Mouse (Mus musculus): ENCODE data around the gene Hist1h2ba. TPM values are rescaled to one million over a fixed set of nuclear protein-coding genes. Genes with fewer than 3 reads are reported as not detected.

The Hist1h2ba gene
- total RNA-seq, 4 experiments from 2014 or later: not detected

DNA sequence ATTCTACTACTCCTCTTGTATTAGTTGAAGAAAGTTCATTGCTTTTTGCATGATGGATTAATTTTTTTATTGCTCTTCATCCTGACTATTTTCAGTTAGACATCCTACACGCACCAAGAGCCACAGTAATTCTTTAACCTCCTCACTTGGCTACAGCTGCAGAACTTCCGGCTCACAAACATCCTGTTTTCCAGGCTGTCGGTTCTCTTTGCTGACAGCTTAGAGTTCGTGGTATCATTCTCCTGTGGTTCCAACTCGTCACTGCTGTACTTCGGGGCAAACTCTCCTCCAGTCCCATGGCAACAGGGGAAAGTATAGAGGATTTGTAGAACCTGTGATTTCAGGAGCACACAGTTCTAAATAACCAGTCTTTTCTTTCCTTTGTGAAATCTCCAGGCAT, 35.7 kb downstream of the Hist1h2ba start:
- no peak for DNase-seq

- DNase-seq: no peak
Measured at GRCm38 (mm10) chr13:23893269-23893593, 40.7 kb downstream of the Hist1h2ba start.

- no peak for DNase-seq
Measured at GRCm38 (mm10) chr13:23892592-23893268, 41.2 kb downstream of the Hist1h2ba start.

- DNase-seq: no peak
Measured at GRCm38 (mm10) chr13:23889011-23889605, 44.8 kb downstream of the Hist1h2ba start.

DNA sequence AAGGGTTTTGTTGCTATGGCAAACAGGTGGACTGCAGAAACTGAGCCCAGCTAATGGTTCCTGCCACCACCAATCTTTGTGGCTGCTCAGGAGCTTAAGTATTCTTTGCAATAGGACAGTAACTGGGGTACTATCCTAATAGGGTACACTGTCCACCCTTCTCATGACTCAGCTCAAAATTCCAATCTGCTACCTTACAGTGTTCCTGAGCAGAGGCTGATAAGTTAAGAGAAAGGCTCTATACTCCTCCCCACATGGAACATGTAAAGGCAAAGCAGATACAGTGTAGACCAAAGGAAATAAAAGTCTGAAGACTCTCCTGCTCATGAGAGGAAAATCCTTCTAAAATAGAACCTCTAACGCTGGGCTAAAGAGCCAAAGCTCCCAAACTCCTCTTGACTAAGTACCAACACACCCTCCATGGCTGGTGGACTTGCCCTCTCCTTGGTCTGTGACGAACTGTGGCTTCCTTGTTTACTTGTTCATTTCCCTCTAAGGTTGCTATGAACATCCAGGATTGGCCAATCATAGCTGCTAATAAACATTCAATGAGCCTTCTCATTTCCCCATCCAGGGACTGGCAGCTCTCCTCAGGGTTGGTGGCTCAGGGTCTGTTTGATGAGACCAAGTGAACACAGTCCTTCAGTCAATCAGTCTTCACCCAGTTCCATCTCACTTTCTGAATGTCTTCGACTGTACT, 46.8 kb downstream of the Hist1h2ba start:
- DNase-seq: no peak

DNA sequence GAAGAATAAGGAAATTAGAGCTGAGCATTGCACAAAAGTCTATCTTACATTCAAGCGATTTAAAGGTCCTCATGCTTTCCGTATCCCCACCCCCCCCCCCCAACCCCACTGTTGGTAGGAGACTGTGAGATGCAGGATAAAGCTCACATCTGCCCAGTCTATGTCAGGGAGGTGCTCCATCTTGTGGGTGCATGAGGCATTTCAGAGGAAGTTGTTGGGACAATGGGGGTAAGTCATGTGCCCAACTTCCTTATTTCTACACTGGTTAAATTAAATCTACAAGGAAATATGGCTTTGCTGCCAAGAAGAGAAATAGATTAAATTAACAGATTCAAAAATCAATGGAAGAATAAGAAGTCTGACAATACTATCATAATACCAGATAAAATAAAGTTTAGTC, 48.4 kb downstream of the Hist1h2ba start:
- no peak for DNase-seq

Small RNA genes lying within 50 kb of the gene (microRNA-seq; reads per million reads assigned to microRNA genes)
- 0 reads per million in 2 experiments for gene Gm44344

Other genes starting within 250 kb of the Hist1h2ba start
- gene Hist1h2bc, start 250.0 kb downstream of the Hist1h2ba start, total RNA-seq (2022): 100 to 1,000 TPM; 105 to 176 (median 135) TPM
- under 1 TPM in 1 of 4 experiments, not detected in 3; 0.26 TPM for gene Hist1h1t, start 238.3 kb downstream of the Hist1h2ba start, total RNA-seq (2022)
- 10 to 100 TPM; 71.9 to 93.9 (median 88.6) TPM for gene Hist1h4c, start 235.7 kb downstream of the Hist1h2ba start, total RNA-seq (2022)
- gene Hfe, start 223.3 kb downstream of the Hist1h2ba start, total RNA-seq (2022): 10 to 100 TPM; 27.4 to 41.7 (median 33.5) TPM
- gene Hist1h1c, start 195.3 kb downstream of the Hist1h2ba start, total RNA-seq (2022): 100 to 1,000 TPM; 212 to 290 (median 255) TPM
- gene Hist1h3c, start 188.6 kb downstream of the Hist1h2ba start, total RNA-seq (2022): 10 to 100 TPM in 1 of 4 experiments, 1 to 10 TPM in 3; 4.3 to 10.9 (median 7.4) TPM
- 10 to 100 TPM; 14.8 to 24.3 (median 20.0) TPM for gene Hist1h2bb, start 187.4 kb downstream of the Hist1h2ba start, total RNA-seq (2022)
- 10 to 100 TPM; 24.0 to 37.5 (median 29.3) TPM for gene Hist1h2ab, start 183.0 kb downstream of the Hist1h2ba start, total RNA-seq (2022)
- 10 to 100 TPM; 18.1 to 29.8 (median 26.6) TPM for gene Hist1h3b, start 181.9 kb downstream of the Hist1h2ba start, total RNA-seq (2022)
- gene Hist1h4b, start 177.1 kb downstream of the Hist1h2ba start, total RNA-seq (2022): 100 to 1,000 TPM in 1 of 4 experiments, 10 to 100 TPM in 3; 69.6 to 104 (median 91.8) TPM
- 10 to 100 TPM; 18.1 to 29.1 (median 26.8) TPM for gene Hist1h4a, start 172.9 kb downstream of the Hist1h2ba start, total RNA-seq (2022)
- gene Hist1h3a, start 171.8 kb downstream of the Hist1h2ba start, total RNA-seq (2022): 10 to 100 TPM; 28.7 to 37.4 (median 36.4) TPM
- 10 to 100 TPM; 16.7 to 20.1 (median 18.6) TPM for gene Hist1h1a, start 170.5 kb downstream of the Hist1h2ba start, total RNA-seq (2022)
- under 1 TPM in 3 of 4 experiments, not detected in 1; 0.24 to 0.48 (median 0.26) TPM for gene Trim38, start 164.2 kb downstream of the Hist1h2ba start, total RNA-seq (2022)
- under 1 TPM in 1 of 4 experiments, not detected in 3; 0.06 TPM for gene Slc17a2, start 127.2 kb downstream of the Hist1h2ba start, total RNA-seq (2022)
- 1 to 10 TPM in 1 of 4 experiments, under 1 TPM in 3; 0.18 to 1.4 (median 0.76) TPM for gene Slc17a3, start 94.7 kb downstream of the Hist1h2ba start, total RNA-seq (2022)
- gene Slc17a1, start 66.4 kb downstream of the Hist1h2ba start, total RNA-seq (2022): not detected
- gene Slc17a4, start 19.1 kb downstream of the Hist1h2ba start, total RNA-seq (2022): under 1 TPM in 3 of 4 experiments, not detected in 1; 0.13 to 0.38 (median 0.15) TPM
- not detected for gene Hist1h2aa, start 306 bp upstream of the Hist1h2ba start, total RNA-seq (2022)
- gene Scgn, start 57.1 kb upstream of the Hist1h2ba start, total RNA-seq (2022): 1 to 10 TPM; 2.3 to 4.4 (median 3.1) TPM

Data from adrenal gland, adult 8-10 months (tissue).